11 mouse cellular contexts compared by ENCODE assay signal in the genomic region with DNA sequence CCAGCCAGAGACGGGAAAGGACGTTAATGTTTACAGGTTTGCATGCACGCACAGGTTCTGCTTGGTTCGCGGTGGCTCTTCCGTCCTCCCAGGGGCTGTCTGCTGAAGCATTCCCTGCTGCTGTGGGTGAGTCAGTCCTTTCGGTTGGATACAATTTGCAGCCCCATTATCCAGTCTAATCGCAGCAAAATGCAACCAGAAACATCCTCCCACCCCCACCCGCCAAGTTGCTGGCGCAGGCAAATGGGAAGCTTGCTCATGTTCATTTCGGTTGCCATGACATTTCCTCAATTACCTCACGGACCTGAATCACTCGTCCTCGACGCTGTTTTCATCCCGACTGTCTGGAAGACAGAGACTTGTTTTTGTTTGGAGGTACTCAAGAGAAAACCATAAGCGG.
DNase-seq lines count a peak whose midpoint lies in the region; ATAC-seq and TF ChIP-seq lines count a peak whose summit lies in the region.
"Had no signal": no experiment of that assay in that cellular context is flagged by ENCODE, and none has a peak within 500 bp of the region (broad histone marks: within the 10 kb centered on the region; RNA-seq: fewer than 3 reads in every experiment).

No protein-coding gene starts in this region.

- 0 out of 2 replicates have a peak overlapping the region, but pooled peaks have one; percentile 3 for H3K4me2 ChIP-seq in kidney, embryonic 16.5 days (replicated peaks; ENCODE audit: low read depth, low read length)
- peak overlapping the region; percentile 37 for H3K4me2 ChIP-seq in forebrain, embryonic 16.5 days (ENCODE audit: low read length)
- H3K4me2 ChIP-seq: liver, embryonic 13.5 days had no signal

- no peak for TF ChIP-seq POLR2A in kidney, adult 2 months (IDR thresholded peaks at IDR 0.05; ENCODE audit: low read depth, low read length)

- intact Hi-C loops in left cerebral cortex, postnatal 36 days (cut with DNase I): loop anchor here (5.0 to 10.0 kb wide), 3 partner anchors 144 to 603 kb away; no protein-coding TSS in a partner anchor

- WGBS in kidney, embryonic 16.5 days: 70% methylated on average over 17 of the region's 17 CpGs
- WGBS in kidney, adult 2 months: 48% methylated on average over 17 of the region's 17 CpGs
- 32% methylated on average over 17 of the region's 17 CpGs for WGBS in forebrain, embryonic 16.5 days

- H3K4me1 ChIP-seq in kidney, embryonic 16.5 days (ENCODE audit: insufficient read depth, low read length): no peaks in the 10 kb centered on the region
- H3K4me1 ChIP-seq in kidney, adult 2 months (ENCODE audit: control insufficient read depth, insufficient read depth, low read length): no peaks in the 10 kb centered on the region
- H3K4me1 ChIP-seq in forebrain, embryonic 16.5 days (replicated peaks; ENCODE audit: control insufficient read depth, insufficient read depth, low read length): peaks cover 24% of the 10 kb centered on the region
- H3K4me1 ChIP-seq: liver, embryonic 13.5 days had no signal

- ATAC-seq in kidney, embryonic 16.5 days (ENCODE audit: low FRiP score, low TSS enrichment): no peak
- ATAC-seq in forebrain, embryonic 16.5 days: peak; percentile 59
- ATAC-seq: intestine, embryonic 16.5 days had no signal

- H3K36me3 ChIP-seq in kidney, embryonic 16.5 days (ENCODE audit: insufficient read depth, low read length): no peaks in the 10 kb centered on the region
- H3K36me3 ChIP-seq in kidney, adult 2 months (ENCODE audit: control insufficient read depth, insufficient read depth, low read length): no peaks in the 10 kb centered on the region
- no peaks in the 10 kb centered on the region for H3K36me3 ChIP-seq in forebrain, embryonic 16.5 days (ENCODE audit: control insufficient read depth, insufficient read depth)
- H3K36me3 ChIP-seq: liver, embryonic 13.5 days had no signal

- no peak for DNase-seq in kidney, adult 2 months
- DNase-seq in left cerebral cortex, postnatal 36 days (ENCODE audit: low spot score in 2 of 2): peak; percentile 31 to 54
- DNase-seq in right cerebral cortex, postnatal 14 days: peak; percentile 9
- DNase-seq in spleen, postnatal 14 days (ENCODE audit: low spot score in 2 of 2): no peak
- DNase-seq in gastrocnemius, postnatal 25 days: no peak
- no peak for DNase-seq in urinary bladder, postnatal 36 days (ENCODE audit: low spot score in 2 of 2)
- DNase-seq: liver, embryonic 13.5 days had no signal

- no peaks in the 10 kb centered on the region for H3K9me3 ChIP-seq in kidney, embryonic 16.5 days (ENCODE audit: low read length)
- H3K9me3 ChIP-seq in forebrain, embryonic 16.5 days (ENCODE audit: control insufficient read depth, low read length): no peaks in the 10 kb centered on the region
- H3K9me3 ChIP-seq: liver, embryonic 13.5 days had no signal

- no peak overlapping the region for H3K4me3 ChIP-seq in kidney, embryonic 16.5 days (ENCODE audit: low read length)
- no peak overlapping the region for H3K4me3 ChIP-seq in kidney, adult 2 months (ENCODE audit: insufficient read depth, low read depth, low read length)
- no peak overlapping the region for H3K4me3 ChIP-seq in forebrain, embryonic 16.5 days (replicated peaks; ENCODE audit: low read length)
- H3K4me3 ChIP-seq: liver, embryonic 13.5 days had no signal

- TF ChIP-seq CTCF in kidney, adult 2 months (conservative IDR thresholded peaks at IDR 0.05; ENCODE audit: insufficient read depth, insufficient read length, low read depth, low read length): no peak

- H3K9ac ChIP-seq in kidney, embryonic 16.5 days (replicated peaks; ENCODE audit: low read length): no peak overlapping the region
- no peak overlapping the region for H3K9ac ChIP-seq in forebrain, embryonic 16.5 days (replicated peaks; ENCODE audit: low read depth, low read length)
- H3K9ac ChIP-seq: liver, embryonic 13.5 days had no signal

- no peak overlapping the region for H3K27ac ChIP-seq in kidney, embryonic 16.5 days (ENCODE audit: low read length)
- no peak overlapping the region for H3K27ac ChIP-seq in kidney, adult 2 months (ENCODE audit: insufficient read depth, low read depth, low read length)
- H3K27ac ChIP-seq in forebrain, embryonic 16.5 days (ENCODE audit: low read length): peak overlapping the region; percentile 61
- H3K27ac ChIP-seq: liver, embryonic 13.5 days had no signal

- H3K27me3 ChIP-seq in kidney, embryonic 16.5 days (ENCODE audit: insufficient read depth, low read length): no peaks in the 10 kb centered on the region
- H3K27me3 ChIP-seq in kidney, adult 2 months (replicated peaks; ENCODE audit: control insufficient read depth, insufficient read depth, low read length): no peaks in the 10 kb centered on the region
- H3K27me3 ChIP-seq in forebrain, embryonic 16.5 days (replicated peaks; ENCODE audit: control insufficient read depth, insufficient read depth, low read length): no peaks in the 10 kb centered on the region
- H3K27me3 ChIP-seq: CH12.LX; liver, embryonic 13.5 days had no signal

Comparison
In these comparisons a context has a peak if more than half of its experiments do, and no peak if none do; other contexts are left out.
1. DNase-seq: peak in left cerebral cortex, postnatal 36 days (2 of 2) and right cerebral cortex, postnatal 14 days (single experiment); none in kidney, adult 2 months (single experiment), spleen, postnatal 14 days (0 of 2), gastrocnemius, postnatal 25 days (single experiment) and urinary bladder, postnatal 36 days (0 of 2).